Mouse (Mus musculus) gastrocnemius, postnatal 10 days (tissue): ENCODE results near the gene Foxo3. TPM values are rescaled to one million over a fixed set of nuclear protein-coding genes. Genes with fewer than 3 reads are reported as not detected.

ENCODE experiments used
- total RNA-seq, 2 experiments: library from RNA; stranded (reverse); gene quantifications; 2 replicates each; pipeline ENCODE4 v1.2.3; 2021

Gene Foxo3
- total RNA-seq, 2 experiments from 2014 or later: 31.4 to 43.5 TPM

Other genes with a start within 250 kb of the Foxo3 start
- 1 to 10 TPM; 4.8 to 5.5 TPM for gene Afg1l, start 201.8 kb upstream of the Foxo3 start, total RNA-seq
- 100 to 1,000 TPM; 155 to 161 TPM for gene Snx3, start 225.3 kb upstream of the Foxo3 start, total RNA-seq